Mouse (Mus musculus): ENCODE data around the gene Trpm8.

- TF ChIP-seq POLR2A (IDR thresholded peaks at IDR 0.05; ENCODE audit: insufficient read length, low read depth) (no peak), E2F4 (IDR thresholded peaks at IDR 0.05; ENCODE audit: insufficient read depth) (no peak), CEBPB (IDR thresholded peaks at IDR 0.05; ENCODE audit: insufficient read depth, poor library complexity, severe bottlenecking) (no peak), USF1 (IDR thresholded peaks at IDR 0.05; ENCODE audit: low read depth) (no peak), MAX (IDR thresholded peaks at IDR 0.05; ENCODE audit: low read depth) (no peak), POLR2AphosphoS2 (IDR thresholded peaks at IDR 0.05; ENCODE audit: insufficient read length, low read depth) (no peak), TCF12 (IDR thresholded peaks at IDR 0.05; ENCODE audit: insufficient read depth, poor library complexity, severe bottlenecking) (no peak), SRF (IDR thresholded peaks at IDR 0.05; ENCODE audit: control insufficient read depth, insufficient read length, low read depth) (no peak), MYOD1 (IDR thresholded peaks at IDR 0.05; ENCODE audit: control insufficient read depth in 1 of 3, insufficient read length in 2 of 3, low read depth in 2 of 3) (no peak)
Observed at GRCm38 (mm10) chr1:88230421-88230820, 47.0 kb upstream of the Trpm8 start.
